Mouse (Mus musculus): ENCODE measurements around the gene Stard10.

Gene Stard10

DNA sequence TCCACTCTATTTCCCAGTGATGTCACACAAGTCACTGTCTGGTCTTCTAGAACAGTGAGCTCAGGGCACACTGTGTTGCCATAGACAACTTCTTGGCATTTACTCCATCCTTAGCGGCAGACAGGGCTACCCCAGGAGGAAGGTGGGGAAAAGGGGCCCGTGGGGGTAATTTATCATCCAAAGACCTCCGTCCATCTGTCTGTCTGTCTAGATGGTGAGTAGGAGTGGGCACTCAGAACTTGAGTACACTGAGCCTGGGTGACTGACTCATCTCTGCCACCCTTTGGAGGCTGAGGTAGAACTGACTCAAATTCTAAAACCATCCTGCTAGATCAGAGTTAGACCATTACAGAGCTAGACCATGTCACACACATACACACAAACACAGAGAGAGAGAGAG, at the start of gene Stard10:
Stard10 (plus strand) TSS at position 73 of the 400 bp plus-strand sequence.
- no peak for DNase-seq

DNA sequence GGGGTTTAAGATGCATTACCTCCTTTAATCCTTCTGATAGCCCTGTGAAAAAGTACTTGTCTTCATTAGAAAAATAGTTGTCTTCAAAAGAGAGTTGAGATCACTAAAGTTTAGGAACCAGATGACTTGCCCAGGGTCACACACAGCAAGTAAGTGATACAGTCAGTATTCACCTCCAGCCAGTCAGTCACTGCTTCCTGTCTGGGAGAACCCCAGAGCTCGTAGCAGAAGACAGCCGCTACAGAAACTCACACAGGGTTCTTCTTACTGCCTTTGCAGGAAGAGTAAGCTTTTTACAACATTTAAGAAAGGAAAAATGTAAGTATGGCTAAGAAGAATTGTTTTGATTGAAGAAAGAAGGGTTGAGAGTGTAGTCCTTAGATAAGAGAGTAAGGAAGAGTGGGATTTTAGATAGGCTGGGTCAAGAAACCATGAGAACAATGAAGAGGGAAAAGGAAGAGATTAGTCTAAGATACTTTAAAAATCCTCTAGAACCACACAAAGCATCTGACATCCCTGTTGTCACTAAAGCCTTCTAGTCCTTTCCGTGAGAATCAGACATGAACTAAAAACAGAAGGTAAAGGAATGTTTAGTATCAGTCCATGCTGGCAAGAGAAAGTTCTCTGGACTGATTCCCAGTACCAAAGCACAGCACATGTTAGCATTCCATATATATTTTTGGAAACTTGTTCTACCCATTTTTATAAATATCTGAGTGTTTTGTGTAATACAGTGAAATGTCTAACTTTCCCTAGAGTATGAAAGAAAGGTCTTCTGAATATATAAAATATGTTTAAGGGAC, 49.2 kb upstream of the Stard10 start:
- DNase-seq: no peak

- no peak for DNase-seq
Measured at GRCm38 (mm10) chr7:101271602-101272001, 45.3 kb upstream of the Stard10 start.

DNA sequence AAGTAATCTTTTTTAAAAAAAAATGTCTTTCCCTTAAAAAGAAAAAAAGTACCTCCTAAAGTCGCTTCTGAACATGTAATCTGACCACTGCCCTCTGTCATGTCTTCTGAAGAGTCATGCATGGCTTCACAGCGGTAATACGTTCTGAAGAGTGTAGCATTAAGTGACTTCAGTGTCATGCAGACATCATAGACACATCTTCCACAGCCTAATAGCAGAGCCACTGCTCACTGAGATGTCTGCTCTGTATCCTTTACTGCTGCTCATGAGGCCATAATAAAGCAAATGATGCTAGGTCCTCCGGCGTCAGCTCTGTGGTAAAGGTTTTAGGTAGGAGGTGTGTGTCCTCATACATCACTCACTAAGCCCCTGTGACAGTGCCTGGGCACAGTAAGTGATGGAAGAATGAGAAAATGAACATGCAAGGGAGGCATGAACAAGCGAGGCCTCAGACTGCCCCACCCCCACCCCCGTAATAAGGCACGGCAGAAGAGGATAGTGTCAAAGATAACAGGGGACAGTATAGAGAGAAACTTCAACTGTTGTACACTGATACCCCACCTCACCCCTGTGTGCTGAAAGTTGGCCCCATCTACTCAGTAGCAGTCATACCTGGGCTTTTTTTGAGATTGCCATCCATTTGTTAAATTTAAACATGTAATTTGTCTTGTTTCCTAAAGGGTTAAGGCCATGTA, 44.3 kb upstream of the Stard10 start:
- DNase-seq: no peak

- DNase-seq: no peak
Measured at GRCm38 (mm10) chr7:101282721-101283120, 34.2 kb upstream of the Stard10 start.

GRCm38 (mm10) chr7:101284504-101284903, 32.4 kb upstream of the Stard10 start:
- no peak for DNase-seq

- DNase-seq: no peak
Measured at GRCm38 (mm10) chr7:101286891-101287290, 30.0 kb upstream of the Stard10 start.

GRCm38 (mm10) chr7:101287820-101288219, 29.1 kb upstream of the Stard10 start:
- no peak for DNase-seq

DNA sequence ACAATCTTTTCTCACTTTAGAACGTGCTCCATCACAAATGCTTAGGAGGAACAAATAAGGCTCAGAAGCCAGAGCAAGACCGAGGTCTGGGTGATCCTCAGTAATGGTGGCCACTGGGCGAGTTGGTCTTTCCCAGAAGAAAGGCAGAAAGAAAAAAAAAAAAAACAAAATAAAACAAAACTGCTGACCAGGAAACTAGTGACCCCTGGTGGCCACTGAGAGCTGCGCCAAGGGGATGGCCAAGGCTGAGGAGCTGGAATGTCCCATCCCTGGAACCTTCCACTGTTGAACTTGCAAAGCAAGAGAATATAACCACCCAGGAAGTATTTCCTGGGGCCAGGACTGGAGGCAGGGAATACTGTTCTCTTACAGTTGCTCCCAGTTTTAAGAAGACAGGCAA, 28.4 kb upstream of the Stard10 start:
- DNase-seq: peak; percentile 67 to 80

DNA sequence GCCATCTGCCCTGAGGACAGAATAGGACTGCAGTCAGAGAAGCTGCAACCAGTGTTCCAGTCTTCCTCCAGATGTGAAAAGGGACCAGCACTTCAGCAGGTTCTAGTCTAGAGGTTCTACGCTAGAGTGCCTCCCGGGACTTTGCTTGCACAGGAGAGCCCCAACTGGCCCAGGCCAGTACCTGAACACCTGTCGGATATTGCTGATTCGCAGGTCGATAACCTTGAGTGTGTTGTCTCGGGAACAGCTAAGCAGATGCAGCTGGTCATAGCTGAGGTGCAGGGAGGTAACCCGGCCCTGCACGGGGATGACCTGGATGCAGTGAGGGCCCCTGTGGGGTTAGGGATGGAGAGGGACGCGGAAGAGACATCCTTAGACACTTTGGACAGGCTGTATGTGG, 26.5 kb upstream of the Stard10 start:
- no peak for DNase-seq

- no peak for DNase-seq
Measured at GRCm38 (mm10) chr7:101291211-101291610, 25.7 kb upstream of the Stard10 start.

DNA sequence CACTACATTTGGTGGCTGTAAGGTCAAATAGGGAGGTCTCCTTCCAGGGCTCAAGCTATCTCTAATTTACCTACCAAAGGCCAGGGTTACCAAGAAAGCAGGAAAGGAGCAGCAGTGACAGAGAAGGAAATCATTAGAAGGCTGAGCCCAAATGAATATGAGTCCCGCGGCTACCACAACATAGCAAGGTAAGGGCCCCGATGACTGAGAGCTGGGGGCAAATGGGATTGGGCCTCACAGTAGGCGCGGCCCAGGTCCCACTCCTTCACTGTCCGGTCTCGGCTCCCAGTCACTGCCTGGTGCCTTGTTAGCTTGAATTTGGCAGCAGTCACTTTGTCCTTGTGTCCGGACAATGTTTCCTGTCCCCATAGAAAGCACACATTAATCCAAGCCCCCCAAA, 25.2 kb upstream of the Stard10 start:
- no peak for DNase-seq

DNA sequence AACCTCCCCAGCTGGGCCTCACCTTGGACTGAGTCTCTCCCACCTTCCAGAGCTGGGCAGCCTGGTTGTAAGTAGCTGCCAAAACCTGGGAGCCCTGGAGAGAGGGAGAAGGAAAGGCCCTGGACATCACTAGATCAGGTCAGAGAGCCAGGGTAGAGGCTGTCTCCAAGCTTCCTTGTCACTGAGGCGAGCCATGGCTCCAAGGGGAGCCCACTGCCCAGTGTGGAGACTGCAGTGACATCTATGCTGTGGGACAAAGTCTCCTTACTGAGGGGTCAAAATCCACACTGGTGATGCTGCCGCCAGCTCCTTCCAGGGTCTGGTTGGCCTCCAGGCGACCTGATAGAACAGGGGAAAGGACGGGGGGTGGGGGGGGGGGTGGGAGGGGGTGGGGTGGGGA, 24.8 kb upstream of the Stard10 start:
- no peak for DNase-seq

GRCm38 (mm10) chr7:101292696-101293095, 24.2 kb upstream of the Stard10 start:
- no peak for DNase-seq

DNA sequence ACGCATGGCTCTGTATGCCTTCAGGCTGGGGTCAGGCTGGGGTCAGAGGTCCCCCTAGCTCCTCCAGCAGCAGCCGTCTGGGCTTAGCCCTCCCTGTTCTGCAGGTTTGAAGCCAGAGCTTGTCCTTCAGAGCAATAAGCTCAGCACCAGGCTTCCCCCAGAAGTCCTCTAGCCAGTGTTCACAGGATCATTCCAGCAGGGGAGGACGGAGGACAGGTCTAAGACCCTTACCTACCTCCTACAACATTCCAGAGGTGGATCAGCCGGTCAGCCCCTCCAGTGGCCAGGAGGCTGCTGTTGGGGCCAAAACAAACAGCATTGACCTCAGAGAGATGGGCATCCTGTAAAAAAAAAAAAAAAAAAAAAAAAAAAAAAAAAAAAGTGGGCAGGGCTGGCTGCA, 23.7 kb upstream of the Stard10 start:
- DNase-seq: no peak

- no peak for DNase-seq
Measured at GRCm38 (mm10) chr7:101293611-101294010, 23.3 kb upstream of the Stard10 start.

- DNase-seq: no peak
Measured at GRCm38 (mm10) chr7:101295438-101295837, 21.4 kb upstream of the Stard10 start.

- DNase-seq: peak; percentile 90 to 94
Measured at GRCm38 (mm10) chr7:101296252-101297022, 20.4 kb upstream of the Stard10 start.

GRCm38 (mm10) chr7:101297023-101297405, 19.9 kb upstream of the Stard10 start:
- peak in 1 of 2 experiments; percentile 59 for DNase-seq

DNA sequence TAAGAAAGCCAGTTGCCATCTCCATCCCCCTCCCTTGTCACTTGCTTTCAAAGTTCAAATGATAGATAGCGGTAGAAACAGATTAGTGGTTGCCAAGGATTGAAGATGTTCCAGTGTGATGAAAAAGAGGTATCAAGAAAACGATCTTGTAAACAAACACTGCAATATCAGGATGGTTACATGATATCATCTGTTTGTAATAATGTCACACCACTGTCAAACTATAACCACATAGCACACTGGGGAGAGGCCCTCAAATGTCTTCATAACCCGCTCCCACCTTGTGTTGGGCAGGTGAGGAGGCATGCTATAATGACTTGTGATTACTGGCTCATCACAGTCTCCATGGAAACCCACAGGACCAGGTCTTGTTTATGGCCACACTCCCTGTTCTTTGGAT, 18.5 kb upstream of the Stard10 start:
- DNase-seq: no peak

GRCm38 (mm10) chr7:101301361-101301880, 15.5 kb upstream of the Stard10 start:
- no peak for DNase-seq

GRCm38 (mm10) chr7:101301881-101302456, 14.9 kb upstream of the Stard10 start, which contains the start of gene Atg16l2:
Gene Atg16l2, minus strand, starts transcription at chr7:101302251.
- peak; percentile 89 to 94 for DNase-seq

DNA sequence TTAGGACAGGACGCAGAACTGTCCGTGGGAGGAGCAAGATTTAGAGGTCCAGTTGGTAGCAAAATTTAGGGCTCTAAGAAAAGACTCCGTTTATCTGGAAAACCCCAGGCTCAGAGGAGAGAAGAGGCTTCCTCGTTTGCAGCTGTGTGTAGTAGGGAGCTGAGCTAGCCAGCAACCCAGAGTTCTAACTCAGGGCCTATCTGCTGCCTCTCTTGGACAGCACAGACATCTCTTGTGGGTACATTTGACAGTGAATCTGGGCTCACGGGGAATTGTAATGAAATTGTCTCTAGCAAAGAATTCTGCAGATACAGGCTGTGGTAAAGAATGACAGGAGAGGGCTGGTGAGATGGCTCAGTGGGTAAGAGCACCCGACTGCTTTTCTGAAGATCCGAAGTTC, 14.2 kb upstream of the Stard10 start:
- DNase-seq: no peak

Data from cerebellum, postnatal 14 days (tissue).